Mouse (Mus musculus): ENCODE data around the gene Slc12a8. TPM values are rescaled to one million over a fixed set of nuclear protein-coding genes. Genes with fewer than 3 reads are reported as not detected.

Slc12a8 gene
- polyA plus RNA-seq, 1 experiment from 2014 or later: 0.83 TPM

- Histone ChIP-seq H3K9ac (peak overlapping the region; percentile 62), H3K4me1 (peaks cover 66% of the 10 kb centered on the region), H3K27me3 (replicated peaks) (no peaks in the 10 kb centered on the region), H3K4me3 (no peak overlapping the region), H3K9me3 (no peaks in the 10 kb centered on the region), H3K36me3 (no peaks in the 10 kb centered on the region), H3K4me2 (peak overlapping the region; percentile 63; the same call in 1 of the 2 replicates), H3K27ac (replicated peaks) (peak overlapping the region; percentile 92)
- 16% methylated on average over 4 of the region's 4 CpGs for WGBS
- no peak for ATAC-seq (ENCODE audit: extremely low read depth, insufficient number of reproducible peaks, low FRiP score, low TSS enrichment)
These were observed 67.9 kb downstream of the Slc12a8 start for GRCm38 (mm10) chr16:33585083-33585460.

- Histone ChIP-seq H3K4me3 (no peak overlapping the region), H3K27me3 (replicated peaks) (no peaks in the 10 kb centered on the region), H3K27ac (replicated peaks) (0 out of 2 replicates have a peak overlapping the region, but pooled peaks have one; percentile 12), H3K4me1 (peaks cover 54% of the 10 kb centered on the region), H3K36me3 (no peaks in the 10 kb centered on the region), H3K4me2 (no peak overlapping the region), H3K9ac (no peak overlapping the region), H3K9me3 (no peaks in the 10 kb centered on the region)
- WGBS: 78% methylated on average over 16 of the region's 16 CpGs
- no peak for ATAC-seq (ENCODE audit: extremely low read depth, insufficient number of reproducible peaks, low FRiP score, low TSS enrichment)
These were observed 70.4 kb downstream of the Slc12a8 start for GRCm38 (mm10) chr16:33587283-33588127.

DNA sequence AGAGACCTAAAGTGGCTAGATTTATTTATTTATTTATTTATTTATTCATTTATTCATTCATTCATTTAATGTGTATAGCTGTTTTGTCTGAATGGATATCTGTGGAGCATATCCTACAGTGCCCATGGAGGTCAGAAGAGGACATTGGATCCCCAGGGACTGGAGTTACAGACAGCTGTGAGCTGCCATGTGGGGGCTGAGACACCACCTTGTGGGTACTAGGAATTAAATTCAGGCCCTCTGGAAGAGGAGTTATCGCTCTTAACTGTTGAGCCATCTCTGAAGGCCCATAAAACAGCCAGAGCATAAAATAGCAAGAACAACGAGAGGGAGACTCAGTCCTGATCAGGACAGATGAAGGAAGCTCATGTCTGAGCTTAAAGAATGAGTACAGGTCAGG lies 71.7 kb downstream of the Slc12a8 start:
- Histone ChIP-seq H3K4me1 (peaks cover 55% of the 10 kb centered on the region), H3K4me3 (no peak overlapping the region), H3K36me3 (no peaks in the 10 kb centered on the region), H3K4me2 (no peak overlapping the region), H3K27ac (replicated peaks) (no peak overlapping the region), H3K27me3 (replicated peaks) (no peaks in the 10 kb centered on the region), H3K9me3 (no peaks in the 10 kb centered on the region), H3K9ac (no peak overlapping the region)
- 69% methylated on average over 2 of the region's 2 CpGs for WGBS
- no peak for ATAC-seq (ENCODE audit: extremely low read depth, insufficient number of reproducible peaks, low FRiP score, low TSS enrichment)

DNA sequence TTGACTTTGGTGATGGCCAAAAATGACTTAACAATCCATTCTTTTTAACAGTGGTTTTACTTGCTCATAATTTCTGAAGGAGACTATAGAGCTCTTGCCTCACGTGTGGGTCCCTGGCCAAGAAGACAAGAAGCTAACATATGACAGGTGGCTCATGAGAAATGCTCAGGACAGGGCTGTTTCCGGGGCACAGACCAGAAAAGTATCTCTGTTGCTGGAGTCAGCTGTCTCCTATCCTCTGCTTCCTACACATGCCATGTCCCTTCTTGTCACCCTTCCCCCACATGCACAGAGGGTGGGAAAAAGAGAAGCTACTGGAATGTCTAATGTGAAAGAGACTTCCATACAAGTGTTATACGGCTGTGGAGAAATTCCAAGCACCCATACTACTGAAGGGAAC lies 73.3 kb downstream of the Slc12a8 start:
- Histone ChIP-seq H3K9ac (no peak overlapping the region), H3K4me2 (no peak overlapping the region), H3K9me3 (no peaks in the 10 kb centered on the region), H3K4me1 (peaks cover 55% of the 10 kb centered on the region), H3K27ac (replicated peaks) (no peak overlapping the region), H3K36me3 (no peaks in the 10 kb centered on the region), H3K4me3 (no peak overlapping the region), H3K27me3 (replicated peaks) (no peaks in the 10 kb centered on the region)
- WGBS: 72% methylated on average over 3 of the region's 3 CpGs
- no peak for ATAC-seq (ENCODE audit: extremely low read depth, insufficient number of reproducible peaks, low FRiP score, low TSS enrichment)

- peak overlapping the region; percentile 38 for H3K27ac ChIP-seq (replicated peaks)
- ATAC-seq (ENCODE audit: extremely low read depth, insufficient number of reproducible peaks, low FRiP score, low TSS enrichment): no peak
- WGBS: 60% methylated on average over 10 of the region's 10 CpGs
- no peaks in the 10 kb centered on the region for H3K9me3 ChIP-seq
- H3K4me2 ChIP-seq: no peak overlapping the region
- H3K27me3 ChIP-seq (replicated peaks): no peaks in the 10 kb centered on the region
- H3K9ac ChIP-seq: no peak overlapping the region
- no peak overlapping the region for H3K4me3 ChIP-seq
- peaks cover 57% of the 10 kb centered on the region for H3K4me1 ChIP-seq
- no peaks in the 10 kb centered on the region for H3K36me3 ChIP-seq
These were observed 74.4 kb downstream of the Slc12a8 start for GRCm38 (mm10) chr16:33591390-33592067.

GRCm38 (mm10) chr16:33592286-33592685 lies 75.2 kb downstream of the Slc12a8 start:
- Histone ChIP-seq H3K9ac (no peak overlapping the region), H3K27me3 (replicated peaks) (no peaks in the 10 kb centered on the region), H3K4me2 (no peak overlapping the region), H3K36me3 (no peaks in the 10 kb centered on the region), H3K9me3 (no peaks in the 10 kb centered on the region), H3K4me3 (no peak overlapping the region), H3K4me1 (peaks cover 54% of the 10 kb centered on the region), H3K27ac (replicated peaks) (peak overlapping the region; percentile 38)
- 76% methylated on average over 5 of the region's 5 CpGs for WGBS
- no peak for ATAC-seq (ENCODE audit: extremely low read depth, insufficient number of reproducible peaks, low FRiP score, low TSS enrichment)

DNA sequence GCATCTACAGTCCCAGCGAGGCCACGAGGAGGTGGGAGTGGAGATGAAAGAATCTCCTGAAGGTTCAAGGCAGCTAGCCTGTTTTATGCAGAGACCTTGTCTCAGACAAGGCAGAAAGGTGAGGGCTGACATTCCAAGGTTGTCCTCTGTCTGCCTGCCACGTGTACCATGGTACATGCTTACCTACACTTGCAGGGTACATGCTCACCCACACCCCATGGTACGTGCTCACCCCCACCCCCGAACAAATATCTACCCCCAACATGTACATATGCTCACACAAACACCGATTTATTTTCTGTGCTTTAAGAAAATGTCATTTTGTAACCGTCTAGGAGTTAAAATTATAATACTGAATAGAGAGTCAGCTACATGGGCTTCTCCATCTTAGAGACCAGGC lies 76.3 kb downstream of the Slc12a8 start:
- Histone ChIP-seq H3K27ac (replicated peaks) (peak overlapping the region; percentile 65; the same call in 1 of the 2 replicates), H3K4me2 (no peak overlapping the region), H3K4me1 (peaks cover 52% of the 10 kb centered on the region), H3K4me3 (no peak overlapping the region), H3K27me3 (replicated peaks) (no peaks in the 10 kb centered on the region), H3K36me3 (no peaks in the 10 kb centered on the region), H3K9me3 (no peaks in the 10 kb centered on the region), H3K9ac (no peak overlapping the region)
- no peak for ATAC-seq (ENCODE audit: extremely low read depth, insufficient number of reproducible peaks, low FRiP score, low TSS enrichment)
- 77% methylated on average over 7 of the region's 7 CpGs for WGBS

DNA sequence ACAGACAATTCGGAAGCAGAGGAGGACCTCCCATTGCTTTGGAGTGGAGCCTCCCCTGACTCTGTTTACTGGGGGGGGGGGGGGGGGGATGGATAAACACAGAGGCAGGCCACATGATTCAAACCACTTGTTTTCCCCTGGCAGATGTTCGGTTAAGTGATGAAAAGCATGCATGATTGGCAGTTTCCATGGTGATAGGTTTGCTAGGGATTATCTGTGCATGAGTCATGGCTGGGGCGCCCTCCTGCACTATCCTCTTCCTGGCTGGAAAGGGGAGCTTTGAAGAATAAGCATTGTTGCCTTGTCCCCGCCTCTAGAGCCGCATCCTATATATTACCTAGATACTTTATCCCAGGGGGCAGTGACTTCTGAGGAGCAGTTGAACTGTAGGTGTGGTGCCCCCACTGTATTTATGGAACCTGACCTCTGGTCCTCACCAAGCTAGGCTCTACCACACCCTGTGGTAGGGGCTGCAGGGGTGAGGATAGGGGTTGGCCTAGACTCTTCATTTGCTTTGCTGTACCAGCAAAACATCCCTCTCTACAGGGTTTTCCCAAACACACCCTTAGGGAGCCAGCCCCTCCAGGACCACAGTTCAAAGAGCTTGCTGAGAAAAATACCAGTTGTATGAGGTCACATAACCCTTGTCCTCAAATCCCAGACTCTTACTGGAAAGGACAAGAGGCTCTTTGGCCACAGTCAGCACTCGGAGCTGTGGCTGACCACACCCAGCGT lies 77.1 kb downstream of the Slc12a8 start:
- Histone ChIP-seq H3K36me3 (no peaks in the 10 kb centered on the region), H3K4me1 (peaks cover 49% of the 10 kb centered on the region), H3K9me3 (no peaks in the 10 kb centered on the region), H3K9ac (no peak overlapping the region), H3K4me3 (no peak overlapping the region), H3K27ac (replicated peaks) (peak overlapping the region; percentile 65), H3K27me3 (replicated peaks) (no peaks in the 10 kb centered on the region), H3K4me2 (no peak overlapping the region)
- WGBS: 27% methylated on average over 7 of the region's 7 CpGs
- ATAC-seq (ENCODE audit: extremely low read depth, insufficient number of reproducible peaks, low FRiP score, low TSS enrichment): peak; percentile 58

- peaks cover 49% of the 10 kb centered on the region for H3K4me1 ChIP-seq
- no peak overlapping the region for H3K9ac ChIP-seq
- H3K4me2 ChIP-seq: no peak overlapping the region
- H3K4me3 ChIP-seq: no peak overlapping the region
- 0 out of 2 replicates have a peak overlapping the region, but pooled peaks have one; percentile 65 for H3K27ac ChIP-seq (replicated peaks)
- H3K36me3 ChIP-seq: no peaks in the 10 kb centered on the region
- no peaks in the 10 kb centered on the region for H3K27me3 ChIP-seq (replicated peaks)
- ATAC-seq (ENCODE audit: extremely low read depth, insufficient number of reproducible peaks, low FRiP score, low TSS enrichment): no peak
- H3K9me3 ChIP-seq: no peaks in the 10 kb centered on the region
- WGBS: 75% methylated on average over 6 of the region's 6 CpGs
These were observed 78.2 kb downstream of the Slc12a8 start for GRCm38 (mm10) chr16:33595235-33595769.

GRCm38 (mm10) chr16:33596213-33596612 lies 79.1 kb downstream of the Slc12a8 start:
- 75% methylated on average over 4 of the region's 4 CpGs for WGBS
- Histone ChIP-seq H3K27ac (replicated peaks) (no peak overlapping the region), H3K27me3 (replicated peaks) (no peaks in the 10 kb centered on the region), H3K36me3 (no peaks in the 10 kb centered on the region), H3K9ac (no peak overlapping the region), H3K4me2 (no peak overlapping the region), H3K9me3 (no peaks in the 10 kb centered on the region), H3K4me1 (peaks cover 49% of the 10 kb centered on the region), H3K4me3 (no peak overlapping the region)
- no peak for ATAC-seq (ENCODE audit: extremely low read depth, insufficient number of reproducible peaks, low FRiP score, low TSS enrichment)

- H3K9ac ChIP-seq: no peak overlapping the region
- no peak overlapping the region for H3K27ac ChIP-seq (replicated peaks)
- no peaks in the 10 kb centered on the region for H3K27me3 ChIP-seq (replicated peaks)
- H3K9me3 ChIP-seq: no peaks in the 10 kb centered on the region
- ATAC-seq (ENCODE audit: extremely low read depth, insufficient number of reproducible peaks, low FRiP score, low TSS enrichment): no peak
- no peaks in the 10 kb centered on the region for H3K36me3 ChIP-seq
- no peak overlapping the region for H3K4me2 ChIP-seq
- H3K4me3 ChIP-seq: no peak overlapping the region
- WGBS: 33% methylated on average over 5 of the region's 5 CpGs
- H3K4me1 ChIP-seq: peaks cover 13% of the 10 kb centered on the region
These were observed 83.1 kb downstream of the Slc12a8 start for GRCm38 (mm10) chr16:33600216-33600615.

All from heart, embryonic 13.5 days (tissue).